Mouse (Mus musculus): ENCODE data around the gene Olfr23. TPM values are rescaled to one million over a fixed set of nuclear protein-coding genes. Genes with fewer than 3 reads are reported as not detected.
"Not testable (repeated sequence)": the region's sequence is repeated elsewhere in the genome, so short reads cannot be mapped to it uniquely, and the experiment has no call there.

Olfr23 gene
- not detected in 2 replicates for polyA plus RNA-seq (2016; fragmentation: Nextera tagmentation; extraction: Ambion mirVana)

DNA sequence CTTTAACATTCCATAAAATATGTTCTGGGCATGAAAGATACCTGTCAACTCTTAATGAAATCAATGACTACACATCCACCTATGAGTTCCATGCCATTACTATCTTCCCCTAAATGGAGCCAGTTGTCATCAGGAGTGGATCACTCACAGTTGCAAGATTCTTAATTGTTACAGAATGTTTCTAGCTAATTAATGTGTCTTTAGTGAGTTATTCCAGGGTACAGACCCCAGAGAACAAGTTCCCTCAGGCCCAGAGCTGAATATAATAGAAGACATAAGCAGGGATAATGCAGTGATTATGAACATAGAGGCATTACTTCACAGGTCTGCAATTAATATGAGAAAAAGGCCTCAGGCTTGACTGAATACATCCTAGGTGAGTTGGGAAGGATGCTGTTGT lies at the start of gene Olfr23:
Olfr23 (plus strand) TSS at position 301 of the 400 bp plus-strand sequence.
- H3K4me3 ChIP-seq, result no peak within 1 kb of the TSS
- DNase-seq (ENCODE audit: extremely low spot score, low spot score), result no peak
- no peaks in the 10 kb centered on the region for H3K27me3 ChIP-seq (ENCODE audit: poor library complexity, severe bottlenecking)
- H3K4me1 ChIP-seq, result no peaks in the 10 kb centered on the region
- H3K36me3 ChIP-seq (replicated peaks), result no peaks in the 10 kb centered on the region
- H3K27ac ChIP-seq, result no peak within 1 kb of the TSS
- H3K9me3 ChIP-seq, result peaks cover 38% of the 10 kb centered on the region

DNA sequence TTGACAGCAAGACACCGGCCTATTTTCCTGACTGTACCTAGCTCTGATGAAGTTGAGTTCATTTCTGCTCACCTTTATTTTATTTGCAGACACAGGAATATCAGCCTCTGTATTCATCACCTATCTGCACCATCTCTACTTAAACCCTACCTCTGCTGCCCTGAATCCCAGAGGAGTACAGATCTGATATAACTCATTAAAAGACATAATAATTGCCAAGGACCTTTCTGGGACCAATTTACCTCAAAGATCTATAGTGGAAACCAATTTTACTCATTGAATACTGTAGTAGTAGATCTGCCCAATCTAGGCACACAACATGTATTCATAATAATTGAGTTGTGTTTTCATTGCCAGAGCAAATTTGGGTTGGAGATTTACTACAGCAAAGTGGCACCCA lies 45.8 kb upstream of the Olfr23 start, which contains the start of gene Olfr394:
Olfr394 (minus strand) TSS at position 101 of the 400 bp plus-strand sequence.
- no peaks in the 10 kb centered on the region for H3K4me1 ChIP-seq
- H3K36me3 ChIP-seq (replicated peaks), result no peaks in the 10 kb centered on the region
- no peak for DNase-seq (ENCODE audit: extremely low spot score, low spot score)
- H3K4me3 ChIP-seq, result no peak within 1 kb of the TSS
- H3K27me3 ChIP-seq (ENCODE audit: poor library complexity, severe bottlenecking), result no peaks in the 10 kb centered on the region
- WGBS, result 93% methylated on average over 1 of the region's 1 CpGs
- peaks cover 30% of the 10 kb centered on the region for H3K9me3 ChIP-seq
- no peak within 1 kb of the TSS for H3K27ac ChIP-seq

DNA sequence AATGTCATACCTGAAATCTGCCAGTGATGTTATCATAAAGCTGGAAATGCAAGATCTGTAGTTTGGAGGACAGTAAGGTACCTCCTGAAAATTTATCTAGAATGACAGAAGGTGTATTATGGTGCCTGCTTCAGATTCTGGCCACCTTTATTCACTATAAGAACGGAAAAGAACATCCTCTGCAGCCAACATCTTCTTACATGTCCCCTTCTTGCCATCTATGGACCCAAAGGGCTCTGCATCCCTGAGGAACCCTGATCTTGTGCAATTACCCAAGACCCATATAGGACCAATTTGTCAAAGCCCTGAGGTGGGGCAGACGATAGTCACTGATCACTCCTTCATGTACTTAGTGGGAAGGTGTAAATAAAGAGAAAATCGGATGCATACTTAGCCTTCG lies 27.3 kb upstream of the Olfr23 start, which contains the start of gene Olfr395:
Olfr395 (minus strand) TSS at position 101 of the 400 bp plus-strand sequence.
- not testable (repeated sequence) for H3K27me3 ChIP-seq (ENCODE audit: poor library complexity, severe bottlenecking); DNase-seq (ENCODE audit: extremely low spot score, low spot score); H3K36me3 ChIP-seq (replicated peaks); H3K4me3 ChIP-seq; H3K4me1 ChIP-seq; H3K27ac ChIP-seq
- H3K9me3 ChIP-seq, result peaks cover 26% of the 10 kb centered on the region
- 80% methylated on average over 4 of the region's 4 CpGs for WGBS

DNA sequence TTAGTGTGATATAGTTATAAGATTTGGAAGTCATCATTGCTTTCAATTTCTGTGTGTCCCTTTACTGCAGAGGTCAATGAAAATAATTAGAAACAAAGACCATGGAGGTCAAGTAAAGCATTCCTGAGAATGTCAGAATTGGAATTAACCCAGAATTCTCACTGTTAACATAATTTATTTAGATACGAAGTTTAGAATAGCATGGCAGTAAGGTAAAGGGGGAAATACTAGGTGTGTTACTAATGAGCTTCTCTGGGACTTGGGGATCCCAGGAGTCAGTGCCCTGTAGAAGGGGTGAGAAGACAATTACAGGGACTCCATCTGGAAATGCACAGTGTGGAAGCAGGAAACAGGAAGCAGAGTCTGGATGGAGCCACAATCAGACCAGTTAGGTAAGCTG lies 24.0 kb downstream of the Olfr23 start, which contains the start of gene Olfr397:
Olfr397 (plus strand) TSS at position 301 of the 400 bp plus-strand sequence.
- H3K4me1 ChIP-seq, result no peaks in the 10 kb centered on the region
- no peak within 1 kb of the TSS for H3K4me3 ChIP-seq
- no peaks in the 10 kb centered on the region for H3K36me3 ChIP-seq (replicated peaks)
- no peak for DNase-seq (ENCODE audit: extremely low spot score, low spot score)
- WGBS, result 88% methylated on average over 1 of the region's 1 CpGs
- peaks cover 35% of the 10 kb centered on the region for H3K9me3 ChIP-seq
- H3K27me3 ChIP-seq (ENCODE audit: poor library complexity, severe bottlenecking), result no peaks in the 10 kb centered on the region
- H3K27ac ChIP-seq, result no peak within 1 kb of the TSS

DNA sequence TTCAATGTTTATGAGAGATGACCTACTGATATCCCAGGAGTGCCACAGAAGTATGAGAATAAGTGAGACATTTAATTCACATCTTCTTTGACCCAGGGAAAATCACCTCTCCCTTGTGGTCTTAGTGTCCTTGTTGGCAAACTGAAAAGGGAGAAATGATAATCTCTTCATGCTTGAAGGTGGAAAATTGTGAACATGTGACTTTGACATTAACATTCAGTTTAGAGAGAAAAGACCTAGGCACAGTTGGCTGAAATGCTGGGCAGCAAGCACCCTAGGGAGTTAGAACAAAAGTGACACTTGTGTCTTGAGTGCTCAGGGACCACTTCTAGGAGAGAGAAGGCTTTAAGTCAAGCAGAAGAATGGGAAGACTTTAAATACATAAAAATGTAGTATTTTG lies 53.8 kb downstream of the Olfr23 start, which contains the start of gene Olfr398:
Olfr398 (minus strand) TSS at position 101 of the 400 bp plus-strand sequence.
- no peaks in the 10 kb centered on the region for H3K27me3 ChIP-seq (ENCODE audit: poor library complexity, severe bottlenecking)
- no peak within 1 kb of the TSS for H3K27ac ChIP-seq
- H3K36me3 ChIP-seq (replicated peaks), result no peaks in the 10 kb centered on the region
- peaks cover 63% of the 10 kb centered on the region for H3K9me3 ChIP-seq
- no peak for DNase-seq (ENCODE audit: extremely low spot score, low spot score)
- H3K4me3 ChIP-seq, result no peak within 1 kb of the TSS
- no peaks in the 10 kb centered on the region for H3K4me1 ChIP-seq

Other genes with a start within 250 kb of the Olfr23 start
- not detected in 2 replicates for gene Zfp735, start 247.9 kb upstream of the Olfr23 start, polyA plus RNA-seq (2016; fragmentation: Nextera tagmentation; extraction: Ambion mirVana)
- not detected in 2 replicates for gene Olfr389, start 156.0 kb upstream of the Olfr23 start, polyA plus RNA-seq (2016; fragmentation: Nextera tagmentation; extraction: Ambion mirVana)
- not detected in 2 replicates for gene Olfr390, start 153.7 kb upstream of the Olfr23 start, polyA plus RNA-seq (2016; fragmentation: Nextera tagmentation; extraction: Ambion mirVana)
- not detected in 2 replicates for gene Olfr391-ps, start 133.6 kb upstream of the Olfr23 start, polyA plus RNA-seq (2016; fragmentation: Nextera tagmentation; extraction: Ambion mirVana)
- gene Olfr392, start 119.6 kb upstream of the Olfr23 start, polyA plus RNA-seq (2016; fragmentation: Nextera tagmentation; extraction: Ambion mirVana), result not detected in 2 replicates
- gene Olfr393, start 85.2 kb upstream of the Olfr23 start, polyA plus RNA-seq (2016; fragmentation: Nextera tagmentation; extraction: Ambion mirVana), result not detected in 2 replicates
- gene Olfr394, start 45.9 kb upstream of the Olfr23 start, polyA plus RNA-seq (2016; fragmentation: Nextera tagmentation; extraction: Ambion mirVana), result not detected in 2 replicates
- gene Olfr395, start 27.4 kb upstream of the Olfr23 start, polyA plus RNA-seq (2016; fragmentation: Nextera tagmentation; extraction: Ambion mirVana), result not detected in 2 replicates
- gene Olfr397, start 24.1 kb downstream of the Olfr23 start, polyA plus RNA-seq (2016; fragmentation: Nextera tagmentation; extraction: Ambion mirVana), result not detected in 2 replicates
- not detected in 2 replicates for gene Olfr398, start 53.7 kb downstream of the Olfr23 start, polyA plus RNA-seq (2016; fragmentation: Nextera tagmentation; extraction: Ambion mirVana)
- gene Olfr139, start 119.9 kb downstream of the Olfr23 start, polyA plus RNA-seq (2016; fragmentation: Nextera tagmentation; extraction: Ambion mirVana), result not detected in 2 replicates
- not detected in 2 replicates for gene Olfr399, start 119.9 kb downstream of the Olfr23 start, polyA plus RNA-seq (2016; fragmentation: Nextera tagmentation; extraction: Ambion mirVana)
- not detected in 2 replicates for gene Zfp616, start 133.3 kb downstream of the Olfr23 start, polyA plus RNA-seq (2016; fragmentation: Nextera tagmentation; extraction: Ambion mirVana)
- not detected in 2 replicates for gene Olfr401, start 177.0 kb downstream of the Olfr23 start, polyA plus RNA-seq (2016; fragmentation: Nextera tagmentation; extraction: Ambion mirVana)
- not detected in 2 replicates for gene Olfr402, start 216.9 kb downstream of the Olfr23 start, polyA plus RNA-seq (2016; fragmentation: Nextera tagmentation; extraction: Ambion mirVana)
- not detected in 2 replicates for gene Olfr403, start 249.6 kb downstream of the Olfr23 start, polyA plus RNA-seq (2016; fragmentation: Nextera tagmentation; extraction: Ambion mirVana)